Mouse (Mus musculus) kidney, embryonic 16.5 days (tissue): ENCODE results near the gene Brat1. TPM values are rescaled to one million over a fixed set of nuclear protein-coding genes. Genes with fewer than 3 reads are reported as not detected.
"Not testable (repeated sequence)": the region's sequence is repeated elsewhere in the genome, so short reads cannot be mapped to it uniquely, and the experiment has no call there.

ENCODE experiments used
- ATAC-seq: fragments of 200-750 bp; cut with Nextera tagmentation; 2 replicates; pipeline ENCODE4 v1.8.0; 2017; ENCODE audit warnings: moderate TSS enrichment; ENCODE audit not compliant: low FRiP score, low TSS enrichment
- H3K27ac ChIP-seq: fragments of 300-500 bp; sonication (generic); 2 replicates; pipeline ENCODE4 v1.5.1; 2014; ENCODE audit warnings: low read length
- H3K27me3 ChIP-seq: fragments of 300-500 bp; sonication (generic); 2 replicates; pipeline ENCODE4 v1.6.1; 2014; ENCODE audit warnings: low read length, control low read depth, mixed read lengths; ENCODE audit not compliant: insufficient read depth
- H3K36me3 ChIP-seq: fragments of 300-500 bp; sonication (generic); 2 replicates; pipeline ENCODE4 v1.6.1; 2014; ENCODE audit warnings: low read length, control low read depth, mixed read lengths; ENCODE audit not compliant: insufficient read depth
- H3K4me1 ChIP-seq: fragments of 300-500 bp; sonication (generic); 2 replicates; pipeline ENCODE4 v1.6.1; 2014; ENCODE audit warnings: low read length, control low read depth, mixed read lengths; ENCODE audit not compliant: insufficient read depth
- H3K4me2 ChIP-seq: fragments of 300-500 bp; sonication (generic); replicated peaks from 2 replicates; pipeline ENCODE4 v1.6.1; 2014; ENCODE audit warnings: low read depth, low read length
- H3K4me3 ChIP-seq: fragments of 300-500 bp; sonication (generic); 2 replicates; pipeline ENCODE4 v1.5.1; 2014; ENCODE audit warnings: mild to moderate bottlenecking, low read length
- H3K9ac ChIP-seq: fragments of 300-500 bp; sonication (generic); replicated peaks from 2 replicates; pipeline ENCODE4 v1.6.1; 2014; ENCODE audit warnings: low read length
- H3K9me3 ChIP-seq: fragments of 300-500 bp; sonication (generic); 2 replicates; pipeline ENCODE4 v1.6.1; 2016; ENCODE audit warnings: low read length, control low read depth
- WGBS: fragments of 180-500 bp; shearing (Covaris S2); extraction: QIAGEN DNeasy Blood & Tissue Kit; methylation state at CpG from one replicate; pipeline ENCODE4 v1.1.7; 2014; 5-methylcytosine and 5-hydroxymethylcytosine counted together
- polyA plus RNA-seq: library from polyadenylated mRNA; unstranded; fragments of >200 nt; fragmentation: Nextera tagmentation; extraction: Ambion mirVana; gene quantifications from 2 replicates; pipeline ENCODE4 v1.2.1, GENCODE M21; 2015

Brat1 gene
- polyA plus RNA-seq, 1 experiment from 2014 or later, result 30.9 TPM

DNA sequence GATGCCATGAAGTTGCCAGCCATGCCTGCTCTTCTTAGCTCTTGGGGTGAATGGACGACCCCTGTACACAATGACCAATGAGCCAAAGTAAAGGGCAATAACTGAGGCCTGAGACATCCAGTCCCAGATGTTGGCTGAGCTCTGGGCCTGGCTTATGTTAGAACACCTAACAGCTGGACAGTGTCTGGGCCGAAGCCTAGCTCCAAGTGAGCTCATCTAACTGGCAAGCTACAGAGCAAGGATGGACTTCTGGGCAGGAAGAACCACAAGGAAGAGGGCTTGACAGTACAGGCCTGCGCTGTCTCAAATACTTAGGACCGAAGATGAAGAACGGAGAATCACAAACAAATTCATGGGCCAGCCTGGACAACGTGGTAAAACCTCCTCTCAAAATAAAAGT is 32.2 kb upstream of the Brat1 start:
- not testable (repeated sequence) for H3K27ac ChIP-seq, H3K9ac ChIP-seq, H3K27me3 ChIP-seq, H3K4me1 ChIP-seq, ATAC-seq, H3K4me3 ChIP-seq, H3K9me3 ChIP-seq, H3K4me2 ChIP-seq
- 85% methylated on average over 6 of the region's 6 CpGs for WGBS
- peaks cover 54% of the 10 kb centered on the region for H3K36me3 ChIP-seq

DNA sequence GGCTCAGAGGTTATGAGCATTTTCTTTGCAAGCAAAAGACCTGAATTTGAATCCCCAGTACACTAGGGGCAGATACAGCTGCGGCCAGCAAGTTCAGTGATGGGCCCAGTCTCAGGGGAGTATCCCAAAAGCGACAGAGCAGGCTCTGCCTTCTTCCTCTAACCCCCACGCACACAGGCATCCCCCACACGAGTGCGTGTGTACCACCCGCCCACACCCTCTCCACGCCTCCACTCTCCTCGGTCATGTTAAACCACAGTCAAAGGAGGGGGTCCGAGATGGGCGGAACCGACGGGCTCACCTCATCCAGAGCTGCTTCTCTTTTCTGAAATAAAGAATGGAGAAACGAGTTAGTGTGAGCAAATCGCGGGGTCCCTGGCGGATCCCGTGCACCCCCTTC is 30.8 kb upstream of the Brat1 start:
- Histone ChIP-seq H3K27ac (no peak overlapping the region), H3K4me3 (no peak overlapping the region)

DNA sequence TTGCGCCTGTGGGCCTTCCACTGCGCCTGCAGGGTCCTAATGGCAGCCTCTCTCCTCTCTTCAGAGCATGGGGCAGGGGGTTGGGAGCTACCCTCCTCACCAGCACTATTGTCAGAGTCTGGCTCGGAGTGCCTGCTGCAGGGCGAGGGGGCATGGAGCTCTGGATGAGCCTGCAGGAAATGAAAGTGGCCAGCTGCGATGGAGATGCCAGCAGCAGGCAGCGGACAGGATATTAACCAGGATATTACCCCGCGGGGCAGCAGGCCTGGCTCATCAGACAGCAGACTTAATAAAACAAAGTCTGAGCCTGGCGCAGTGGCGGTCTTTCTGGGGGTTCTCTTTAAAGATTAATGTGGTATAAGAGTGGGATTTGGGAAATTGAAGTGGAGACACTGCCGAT is 29.7 kb upstream of the Brat1 start:
- Histone ChIP-seq H3K27me3 (no peaks in the 10 kb centered on the region), H3K4me3 (no peak overlapping the region), H3K36me3 (peaks cover 50% of the 10 kb centered on the region), H3K4me2 (no peak overlapping the region), H3K4me1 (no peaks in the 10 kb centered on the region), H3K27ac (no peak overlapping the region), H3K9me3 (no peaks in the 10 kb centered on the region), H3K9ac (no peak overlapping the region)
- 85% methylated on average over 11 of the region's 11 CpGs for WGBS
- ATAC-seq, result no peak

More for the DNA sequence above, 30.8 kb upstream of the Brat1 start:
- ATAC-seq, result no peak
- Histone ChIP-seq H3K27me3 (no peaks in the 10 kb centered on the region), H3K9ac (no peak overlapping the region), H3K4me1 (no peaks in the 10 kb centered on the region), H3K9me3 (peaks cover 4% of the 10 kb centered on the region), H3K4me2 (no peak overlapping the region), H3K36me3 (peaks cover 57% of the 10 kb centered on the region)
- WGBS, result 70% methylated on average over 17 of the region's 17 CpGs

DNA sequence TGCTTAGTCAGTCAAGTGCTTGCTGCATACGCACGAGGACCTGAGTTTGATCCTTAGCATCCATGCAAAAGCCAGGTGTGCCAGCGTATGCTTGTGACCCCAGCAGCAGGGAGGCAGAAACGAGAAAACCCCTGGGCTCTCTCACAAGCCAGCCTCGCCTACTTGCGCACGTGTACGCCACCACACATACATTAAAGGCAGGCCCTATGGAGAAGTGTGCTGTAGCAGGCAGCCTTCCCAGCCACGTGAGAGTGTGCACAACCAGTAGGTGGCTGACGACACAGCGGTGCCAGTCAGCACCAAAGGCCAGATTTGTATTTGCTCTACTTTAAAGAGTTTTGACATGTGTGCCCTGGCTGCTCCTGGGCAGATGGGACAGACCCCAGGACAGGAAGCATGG is 29.2 kb upstream of the Brat1 start:
- Histone ChIP-seq H3K4me1 (no peaks in the 10 kb centered on the region), H3K9me3 (no peaks in the 10 kb centered on the region), H3K27me3 (no peaks in the 10 kb centered on the region), H3K36me3 (peaks cover 48% of the 10 kb centered on the region), H3K4me3 (no peak overlapping the region), H3K9ac (no peak overlapping the region), H3K4me2 (no peak overlapping the region), H3K27ac (no peak overlapping the region)
- ATAC-seq, result no peak
- 90% methylated on average over 11 of the region's 11 CpGs for WGBS

DNA sequence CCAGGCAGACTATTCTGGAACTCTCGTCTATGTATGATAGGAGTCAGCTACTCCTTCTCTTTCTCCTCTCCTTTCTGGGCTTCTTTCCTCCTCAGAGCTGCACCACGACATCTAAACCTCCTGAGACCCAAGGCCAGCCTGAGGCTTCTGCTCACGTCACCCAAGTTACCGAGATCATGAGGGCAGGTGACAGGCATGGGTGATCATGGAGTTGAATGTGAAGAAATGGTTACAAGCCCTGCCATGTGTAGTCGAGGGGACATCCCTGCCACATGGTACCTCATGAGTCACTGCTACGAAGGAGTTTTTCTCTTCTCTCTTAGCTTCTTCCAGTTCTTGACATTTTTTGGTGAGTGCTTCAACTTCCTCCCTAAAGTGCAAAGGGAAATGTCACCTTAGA is 27.7 kb upstream of the Brat1 start:
- ATAC-seq, result no peak
- H3K9ac ChIP-seq, result no peak overlapping the region
- H3K4me1 ChIP-seq, result no peaks in the 10 kb centered on the region
- WGBS, result 81% methylated on average over 6 of the region's 6 CpGs
- H3K27me3 ChIP-seq, result no peaks in the 10 kb centered on the region
- H3K4me3 ChIP-seq, result no peak overlapping the region
- H3K9me3 ChIP-seq, result no peaks in the 10 kb centered on the region
- no peak overlapping the region for H3K27ac ChIP-seq
- H3K4me2 ChIP-seq, result no peak overlapping the region
- H3K36me3 ChIP-seq, result peaks cover 46% of the 10 kb centered on the region

DNA sequence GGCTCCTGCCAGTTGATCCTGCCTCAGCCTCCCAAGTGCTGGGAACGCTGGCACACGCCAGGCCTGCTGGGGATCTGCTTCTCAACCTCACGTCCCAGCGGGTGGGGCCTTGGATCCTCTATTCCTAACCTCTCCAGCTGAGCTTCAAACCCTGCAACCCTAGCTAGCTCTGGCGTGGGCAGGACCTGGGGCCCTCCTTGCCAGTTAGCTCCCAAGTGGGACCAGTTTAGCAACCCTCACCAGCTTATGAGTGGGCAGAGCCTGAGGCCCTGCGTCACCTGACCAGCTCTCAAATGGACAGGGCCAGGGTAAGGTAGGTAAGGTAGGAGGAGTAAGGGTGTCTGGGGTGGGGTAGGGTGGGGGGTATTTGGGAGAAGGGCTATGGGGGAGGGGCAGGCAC is 24.8 kb upstream of the Brat1 start:
- H3K4me3 ChIP-seq, result no peak overlapping the region
- no peaks in the 10 kb centered on the region for H3K27me3 ChIP-seq
- no peak overlapping the region for H3K4me2 ChIP-seq
- no peaks in the 10 kb centered on the region for H3K4me1 ChIP-seq
- 91% methylated on average over 6 of the region's 6 CpGs for WGBS
- peaks cover 37% of the 10 kb centered on the region for H3K36me3 ChIP-seq
- no peak overlapping the region for H3K27ac ChIP-seq
- ATAC-seq, result no peak
- H3K9me3 ChIP-seq, result no peaks in the 10 kb centered on the region
- H3K9ac ChIP-seq, result no peak overlapping the region

DNA sequence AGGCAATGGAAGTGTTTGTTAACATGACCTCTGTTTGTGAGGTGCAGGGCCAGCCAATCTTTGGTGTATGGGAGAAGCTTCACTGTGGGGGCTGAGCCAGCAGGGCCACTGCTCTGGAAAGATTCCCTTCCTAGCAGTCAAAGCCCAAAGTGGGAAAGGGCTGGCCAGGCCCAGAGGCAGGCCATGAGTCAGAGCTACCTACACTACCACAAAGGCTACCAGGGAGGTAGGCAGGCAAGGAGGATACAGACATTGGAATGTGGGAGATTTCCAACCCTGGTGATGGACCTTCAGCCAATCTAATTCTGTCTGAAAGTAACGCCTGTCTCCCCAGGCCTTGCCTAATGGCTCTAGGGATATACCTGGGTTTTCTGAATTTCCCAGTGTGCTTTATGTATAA is 23.9 kb upstream of the Brat1 start:
- H3K36me3 ChIP-seq, result peaks cover 36% of the 10 kb centered on the region
- ATAC-seq, result no peak
- 82% methylated on average over 1 of the region's 1 CpGs for WGBS

DNA sequence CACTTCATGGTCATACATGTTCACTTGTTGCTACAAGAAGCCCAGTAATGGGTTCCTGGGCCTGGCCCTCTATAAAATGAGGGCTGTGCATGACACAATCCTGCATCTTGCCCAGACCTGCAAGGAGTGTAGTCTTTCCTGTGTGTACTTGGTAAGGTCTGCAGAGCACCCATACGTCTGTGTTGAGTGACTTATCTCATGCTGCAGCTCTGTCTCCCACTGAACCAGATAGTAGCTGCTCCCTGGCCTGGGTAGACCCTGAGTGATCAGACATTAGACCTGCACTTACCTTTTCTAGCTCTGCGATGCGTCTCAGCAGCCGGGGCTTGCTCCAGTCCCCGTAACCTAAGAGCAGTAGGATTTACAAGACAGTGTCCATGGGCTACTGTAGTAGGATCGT is 22.7 kb upstream of the Brat1 start:
- Histone ChIP-seq H3K36me3 (peaks cover 28% of the 10 kb centered on the region), H3K4me1 (no peaks in the 10 kb centered on the region), H3K4me2 (no peak overlapping the region), H3K9me3 (no peaks in the 10 kb centered on the region), H3K27me3 (no peaks in the 10 kb centered on the region), H3K4me3 (no peak overlapping the region), H3K27ac (no peak overlapping the region), H3K9ac (no peak overlapping the region)
- no peak for ATAC-seq
- WGBS, result 96% methylated on average over 6 of the region's 6 CpGs

More for the DNA sequence above, 23.9 kb upstream of the Brat1 start:
- Histone ChIP-seq H3K27ac (no peak overlapping the region), H3K9ac (no peak overlapping the region), H3K9me3 (no peaks in the 10 kb centered on the region), H3K4me3 (no peak overlapping the region), H3K4me1 (no peaks in the 10 kb centered on the region), H3K4me2 (no peak overlapping the region), H3K27me3 (no peaks in the 10 kb centered on the region)

DNA sequence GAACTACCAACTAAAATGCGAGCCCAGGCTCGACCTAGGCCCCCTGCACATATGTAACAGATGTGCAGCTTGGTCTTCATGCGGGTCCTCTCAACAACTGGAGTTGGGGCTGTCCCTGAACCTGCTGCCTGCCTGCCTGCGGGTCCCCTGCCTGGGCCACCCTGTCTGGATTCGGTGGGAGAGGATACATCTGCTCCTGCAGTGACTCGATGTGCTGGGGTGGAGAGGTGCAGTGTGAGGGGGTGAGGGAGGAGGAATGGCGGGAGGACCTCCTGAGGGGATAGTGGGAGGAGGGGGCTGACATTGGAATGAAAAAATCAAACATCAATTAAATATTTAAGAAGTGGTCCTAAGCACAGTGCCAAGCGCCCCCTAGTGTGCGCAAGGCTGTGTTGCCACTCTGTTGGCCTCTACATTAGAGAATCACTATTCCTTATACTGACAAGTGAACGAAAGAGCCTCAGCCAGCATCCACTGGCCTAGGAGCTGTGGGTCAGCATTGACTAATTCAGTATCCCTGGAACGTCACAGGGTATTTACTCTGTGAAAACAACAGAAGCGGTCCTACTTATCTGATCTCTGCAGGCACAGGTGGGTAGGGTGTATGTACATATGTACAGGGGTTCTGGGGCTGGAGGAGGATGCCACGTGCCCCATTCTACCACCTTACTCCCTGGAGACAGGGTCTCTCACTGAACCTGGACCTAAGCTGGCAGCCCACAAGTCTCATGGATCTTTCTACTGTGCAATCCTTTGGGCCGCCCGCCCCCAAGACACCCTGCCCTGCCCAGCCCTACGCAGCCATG is 20.3 kb upstream of the Brat1 start:
- Histone ChIP-seq H3K4me2 (no peak overlapping the region), H3K9me3 (no peaks in the 10 kb centered on the region), H3K4me3 (no peak overlapping the region), H3K27me3 (no peaks in the 10 kb centered on the region), H3K9ac (no peak overlapping the region), H3K4me1 (no peaks in the 10 kb centered on the region), H3K27ac (no peak overlapping the region), H3K36me3 (peaks cover 26% of the 10 kb centered on the region)
- no peak for ATAC-seq
- WGBS, result 65% methylated on average over 16 of the region's 16 CpGs

DNA sequence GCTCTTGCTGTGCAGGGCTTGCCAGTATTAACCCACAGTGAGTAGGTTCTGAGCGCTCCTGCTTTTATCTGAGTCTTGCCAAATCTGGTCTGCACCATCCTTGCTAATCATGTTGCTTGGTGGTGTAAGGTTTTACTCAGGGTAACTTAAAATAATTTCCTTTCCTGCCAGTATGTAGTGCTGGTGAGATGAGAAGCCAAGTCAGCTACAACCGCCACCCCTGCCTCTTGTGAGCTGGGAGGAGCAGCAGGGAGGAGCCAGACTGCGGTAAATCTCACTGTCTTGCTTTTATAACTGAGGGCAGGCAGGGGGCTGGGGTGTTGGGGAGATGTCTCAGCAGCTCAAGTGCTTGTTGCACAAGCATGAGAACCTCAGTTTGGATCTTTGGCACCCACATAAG is 16.4 kb upstream of the Brat1 start:
- no peaks in the 10 kb centered on the region for H3K4me1 ChIP-seq
- no peak overlapping the region for H3K4me2 ChIP-seq
- H3K27me3 ChIP-seq, result no peaks in the 10 kb centered on the region
- H3K9me3 ChIP-seq, result no peaks in the 10 kb centered on the region
- no peak for ATAC-seq
- no peak overlapping the region for H3K4me3 ChIP-seq
- H3K27ac ChIP-seq, result no peak overlapping the region
- peaks cover 40% of the 10 kb centered on the region for H3K36me3 ChIP-seq
- WGBS, result 52% methylated on average over 3 of the region's 3 CpGs
- H3K9ac ChIP-seq, result no peak overlapping the region
